21 mouse cellular contexts compared by ENCODE assay signal in genomic region chr15:85463027-85463790, GRCm38 (mm10). TPM values are rescaled to one million over a fixed set of nuclear protein-coding genes. Genes with fewer than 3 reads are reported as not detected.
DNase-seq lines count a peak whose midpoint lies in the region; ATAC-seq and TF ChIP-seq lines count a peak whose summit lies in the region.
"Had no signal": no experiment of that assay in that cellular context is flagged by ENCODE, and none has a peak within 500 bp of the region (broad histone marks: within the 10 kb centered on the region; RNA-seq: fewer than 3 reads in every experiment).

No protein-coding gene starts in this region.

- peaks cover 3% of the 10 kb centered on the region; the same call in 1 of the 2 replicates for H3K36me3 ChIP-seq in embryonic facial prominence, embryonic 11.5 days (replicated peaks; ENCODE audit: control insufficient read depth, insufficient read depth, low read depth, low read length)
- peaks cover 86% of the 10 kb centered on the region for H3K36me3 ChIP-seq in embryonic facial prominence, embryonic 10.5 days (replicated peaks)
- H3K36me3 ChIP-seq in forebrain, embryonic 15.5 days: no peaks in the 10 kb centered on the region
- H3K36me3 ChIP-seq in hindbrain, postnatal 0 days (ENCODE audit: insufficient read depth, low read length): peaks cover 10% of the 10 kb centered on the region; the same call in 1 of the 2 replicates
- peaks cover 19% of the 10 kb centered on the region; the same call in 1 of the 2 replicates for H3K36me3 ChIP-seq in neural tube, embryonic 12.5 days

- no peak for TF ChIP-seq CTCF in hindbrain, postnatal 0 days (IDR thresholded peaks at IDR 0.05; ENCODE audit: low read depth)

- no peaks in the 10 kb centered on the region for H3K27me3 ChIP-seq in embryonic facial prominence, embryonic 11.5 days (ENCODE audit: control insufficient read depth, insufficient read depth, low read length)
- H3K27me3 ChIP-seq in embryonic facial prominence, embryonic 10.5 days (replicated peaks; ENCODE audit: low read depth, poor library complexity, severe bottlenecking): peaks cover 17% of the 10 kb centered on the region
- no peaks in the 10 kb centered on the region for H3K27me3 ChIP-seq in forebrain, embryonic 15.5 days
- H3K27me3 ChIP-seq in hindbrain, postnatal 0 days (ENCODE audit: insufficient read depth, low read length): no peaks in the 10 kb centered on the region
- no peaks in the 10 kb centered on the region for H3K27me3 ChIP-seq in neural tube, embryonic 12.5 days (replicated peaks)
- H3K27me3 ChIP-seq: embryonic facial prominence, embryonic 13.5 days; kidney, embryonic 15.5 days; limb, embryonic 13.5 days had no signal

- no peak overlapping the region for H3K4me2 ChIP-seq in embryonic facial prominence, embryonic 11.5 days (ENCODE audit: low read depth, low read length)
- H3K4me2 ChIP-seq in forebrain, embryonic 15.5 days (replicated peaks): no peak overlapping the region
- H3K4me2 ChIP-seq in hindbrain, postnatal 0 days (ENCODE audit: low read depth, low read length): no peak overlapping the region
- H3K4me2 ChIP-seq in neural tube, embryonic 12.5 days (replicated peaks): peak overlapping the region; percentile 30; the same call in 1 of the 2 replicates
- H3K4me2 ChIP-seq: embryonic facial prominence, embryonic 13.5 days; heart, embryonic 15.5 days; kidney, embryonic 15.5 days; limb, embryonic 13.5 days had no signal

- H3K27ac ChIP-seq in embryonic facial prominence, embryonic 11.5 days (replicated peaks; ENCODE audit: low read depth, low read length): no peak overlapping the region
- no peak overlapping the region for H3K27ac ChIP-seq in embryonic facial prominence, embryonic 10.5 days (replicated peaks)
- H3K27ac ChIP-seq in forebrain, embryonic 15.5 days (replicated peaks): peak overlapping the region; percentile 81
- H3K27ac ChIP-seq in hindbrain, postnatal 0 days: peak overlapping the region; percentile 71; the same call in 1 of the 2 replicates
- H3K27ac ChIP-seq in neural tube, embryonic 12.5 days: peak overlapping the region; percentile 43
- H3K27ac ChIP-seq: embryonic facial prominence, embryonic 13.5 days; heart, embryonic 15.5 days; kidney, embryonic 15.5 days; limb, embryonic 13.5 days; stomach, postnatal 0 days had no signal

- H3K4me1 ChIP-seq in embryonic facial prominence, embryonic 11.5 days (ENCODE audit: control insufficient read depth, insufficient read depth, low read length): no peaks in the 10 kb centered on the region
- H3K4me1 ChIP-seq in embryonic facial prominence, embryonic 10.5 days: peaks cover 46% of the 10 kb centered on the region
- peaks cover 87% of the 10 kb centered on the region for H3K4me1 ChIP-seq in forebrain, embryonic 15.5 days
- peaks cover 23% of the 10 kb centered on the region; the same call in 1 of the 2 replicates for H3K4me1 ChIP-seq in hindbrain, postnatal 0 days (ENCODE audit: insufficient read depth, low read length)
- H3K4me1 ChIP-seq in neural tube, embryonic 12.5 days: peaks cover 81% of the 10 kb centered on the region
- H3K4me1 ChIP-seq: kidney, embryonic 15.5 days had no signal

- H3K9ac ChIP-seq in embryonic facial prominence, embryonic 11.5 days (replicated peaks; ENCODE audit: low read length): no peak overlapping the region
- no peak overlapping the region for H3K9ac ChIP-seq in forebrain, embryonic 15.5 days (replicated peaks)
- H3K9ac ChIP-seq in hindbrain, postnatal 0 days (replicated peaks; ENCODE audit: low read length): no peak overlapping the region
- H3K9ac ChIP-seq in neural tube, embryonic 12.5 days: no peak overlapping the region
- H3K9ac ChIP-seq: embryonic facial prominence, embryonic 13.5 days; heart, embryonic 15.5 days; kidney, embryonic 15.5 days; limb, embryonic 13.5 days had no signal

- no peak overlapping the region for H3K4me3 ChIP-seq in embryonic facial prominence, embryonic 11.5 days (ENCODE audit: low read depth, low read length)
- no peak overlapping the region for H3K4me3 ChIP-seq in embryonic facial prominence, embryonic 10.5 days
- no peak overlapping the region for H3K4me3 ChIP-seq in forebrain, embryonic 15.5 days
- no peak overlapping the region for H3K4me3 ChIP-seq in hindbrain, postnatal 0 days (ENCODE audit: low read length)
- no peak overlapping the region for H3K4me3 ChIP-seq in neural tube, embryonic 12.5 days
- H3K4me3 ChIP-seq: embryonic facial prominence, embryonic 13.5 days; heart, embryonic 15.5 days; kidney, embryonic 15.5 days; limb, embryonic 13.5 days; myocyte had no signal

- ATAC-seq in embryonic facial prominence, embryonic 11.5 days (replicated peaks; ENCODE audit: insufficient number of reproducible peaks, low FRiP score, low TSS enrichment, low read depth): no peak
- ATAC-seq in forebrain, embryonic 15.5 days (replicated peaks): no peak
- ATAC-seq in hindbrain, postnatal 0 days: no peak
- ATAC-seq in neural tube, embryonic 12.5 days (ENCODE audit: low FRiP score, low read depth): peak; percentile 42; the same call in 1 of the 2 replicates
- ATAC-seq in frontal cortex, adult (ENCODE audit: low TSS enrichment): no peak

- WGBS in embryonic facial prominence, embryonic 11.5 days: 67% methylated on average over 13 of the region's 13 CpGs
- 62% methylated on average over 13 of the region's 13 CpGs for WGBS in embryonic facial prominence, embryonic 10.5 days
- WGBS in forebrain, embryonic 15.5 days: 15% methylated on average over 13 of the region's 13 CpGs
- WGBS in hindbrain, postnatal 0 days: 27% methylated on average over 13 of the region's 13 CpGs
- WGBS in neural tube, embryonic 12.5 days: 28% methylated on average over 13 of the region's 13 CpGs

- no peaks in the 10 kb centered on the region for H3K9me3 ChIP-seq in embryonic facial prominence, embryonic 11.5 days (replicated peaks; ENCODE audit: control insufficient read depth, low read length)
- no peaks in the 10 kb centered on the region for H3K9me3 ChIP-seq in embryonic facial prominence, embryonic 10.5 days
- H3K9me3 ChIP-seq in forebrain, embryonic 15.5 days: no peaks in the 10 kb centered on the region
- no peaks in the 10 kb centered on the region for H3K9me3 ChIP-seq in hindbrain, postnatal 0 days (ENCODE audit: low read length)
- H3K9me3 ChIP-seq in neural tube, embryonic 12.5 days: no peaks in the 10 kb centered on the region
- H3K9me3 ChIP-seq: embryonic facial prominence, embryonic 13.5 days; heart, embryonic 15.5 days; kidney, embryonic 15.5 days; limb, embryonic 13.5 days had no signal

- DNase-seq in embryonic facial prominence, embryonic 11.5 days (ENCODE audit: low spot score): peak; percentile 28
- DNase-seq in embryonic facial prominence, embryonic 10.5 days (ENCODE audit: low spot score): no peak
- peak; percentile 20 for DNase-seq in hindbrain, postnatal 0 days (ENCODE audit: low spot score)
- DNase-seq in kidney, postnatal 4 days: no peak
- no peak for DNase-seq in natural killer cell, adult 2 months (ENCODE audit: low spot score in 2 of 2)
- DNase-seq: cerebellum, adult 9-10 months; lung, postnatal 4 days; right cerebral cortex, adult 18-20 months; spleen, adult 18-20 months had no signal

RNA-seq across cellular contexts. Expression of gene 7530416G11Rik, which starts 39.8 kb away (rescaled TPM):
- not detected in 2 replicates for polyA plus RNA-seq in embryonic facial prominence, embryonic 11.5 days (2014; fragmentation: Nextera tagmentation; extraction: Ambion mirVana)
- polyA plus RNA-seq in embryonic facial prominence, embryonic 10.5 days (2016; fragmentation: Nextera tagmentation; extraction: Ambion mirVana): not detected in 2 replicates
- 0.14 TPM in 1 of 2 replicates, not detected in the other for polyA plus RNA-seq in forebrain, embryonic 15.5 days (2015; fragmentation: Nextera tagmentation; extraction: Ambion mirVana)
- not detected in 2 replicates for total RNA-seq in hindbrain, postnatal 0 days (2014; rRNA removed)
- not detected in 2 replicates for polyA plus RNA-seq in hindbrain, postnatal 0 days (2015; fragmentation: Nextera tagmentation; extraction: Ambion mirVana)
- polyA plus RNA-seq in neural tube, embryonic 12.5 days (2016; fragmentation: Nextera tagmentation; extraction: Ambion mirVana): not detected in 2 replicates
- total RNA-seq: adrenal gland, adult 18-20 months; gastrocnemius, postnatal 4 days had no signal
- polyA plus RNA-seq: embryonic facial prominence, embryonic 13.5 days; heart, embryonic 15.5 days; kidney, embryonic 15.5 days; limb, embryonic 13.5 days; liver, embryonic 16.5 days; myocyte; stomach, postnatal 0 days had no signal

Comparison
In these comparisons a context has a peak if more than half of its experiments do, and no peak if none do; other contexts are left out.
1. DNase-seq: peak in embryonic facial prominence, embryonic 11.5 days (single experiment) and hindbrain, postnatal 0 days (single experiment); none in embryonic facial prominence, embryonic 10.5 days (single experiment), kidney, postnatal 4 days (0 of 2) and natural killer cell, adult 2 months (0 of 2).
2. H3K27ac ChIP-seq: peak in forebrain, embryonic 15.5 days (single experiment), hindbrain, postnatal 0 days (single experiment) and neural tube, embryonic 12.5 days (single experiment); none in embryonic facial prominence, embryonic 11.5 days (single experiment) and embryonic facial prominence, embryonic 10.5 days (single experiment).